In genomic region chr16:14943530-14943929, GRCm38 (mm10) we compare ENCODE assay signal across 36 mouse cellular contexts. TPM values are rescaled to one million over a fixed set of nuclear protein-coding genes. Genes with fewer than 3 reads are reported as not detected.
DNase-seq lines count a peak whose midpoint lies in the region; ATAC-seq and TF ChIP-seq lines count a peak whose summit lies in the region.
"Had no signal": no experiment of that assay in that cellular context is flagged by ENCODE, and none has a peak within 500 bp of the region (broad histone marks: within the 10 kb centered on the region; RNA-seq: fewer than 3 reads in every experiment).

No protein-coding gene starts in this region.

- ATAC-seq in midbrain, embryonic 11.5 days (ENCODE audit: low FRiP score): no peak
- ATAC-seq in midbrain, postnatal 0 days (ENCODE audit: low FRiP score): no peak
- ATAC-seq in embryonic facial prominence, embryonic 15.5 days (ENCODE audit: insufficient number of reproducible peaks, low FRiP score, low TSS enrichment, low read depth): peak; percentile 71; the same call in 1 of the 2 replicates
- ATAC-seq in stomach, embryonic 16.5 days (ENCODE audit: insufficient read depth, low FRiP score): peak; percentile 61; the same call in 1 of the 2 replicates
- ATAC-seq: forebrain, embryonic 16.5 days; midbrain, embryonic 16.5 days had no signal

- H3K4me3 ChIP-seq in midbrain, embryonic 11.5 days (ENCODE audit: low read depth, low read length): no peak overlapping the region
- H3K4me3 ChIP-seq in midbrain, postnatal 0 days (ENCODE audit: low read depth, low read length): no peak overlapping the region
- H3K4me3 ChIP-seq in embryonic facial prominence, embryonic 15.5 days (replicated peaks): no peak overlapping the region
- H3K4me3 ChIP-seq in stomach, embryonic 16.5 days (replicated peaks; ENCODE audit: low read length): no peak overlapping the region
- H3K4me3 ChIP-seq: erythroblast, embryonic 14.5 days; hindbrain, embryonic 10.5 days; hindbrain, embryonic 15.5 days; kidney, embryonic 15.5 days; layer of hippocampus, adult 2 months; left cerebral cortex, adult 2 months; midbrain, embryonic 10.5 days; myocyte; neural tube, embryonic 12.5 days had no signal

- H3K27me3 ChIP-seq in midbrain, embryonic 11.5 days (ENCODE audit: control insufficient read depth, insufficient read depth, low read length): no peaks in the 10 kb centered on the region
- no peaks in the 10 kb centered on the region for H3K27me3 ChIP-seq in midbrain, postnatal 0 days (ENCODE audit: insufficient read depth, low read length)
- no peaks in the 10 kb centered on the region for H3K27me3 ChIP-seq in embryonic facial prominence, embryonic 15.5 days
- H3K27me3 ChIP-seq in stomach, embryonic 16.5 days (ENCODE audit: control insufficient read depth, insufficient read depth, low read length): no peaks in the 10 kb centered on the region
- H3K27me3 ChIP-seq: hindbrain, embryonic 15.5 days; kidney, embryonic 15.5 days; neural tube, embryonic 12.5 days had no signal

- no peak overlapping the region for H3K4me2 ChIP-seq in midbrain, embryonic 11.5 days
- H3K4me2 ChIP-seq in midbrain, postnatal 0 days (ENCODE audit: low read depth, low read length, poor library complexity, severe bottlenecking): no peak overlapping the region
- no peak overlapping the region for H3K4me2 ChIP-seq in embryonic facial prominence, embryonic 15.5 days (replicated peaks)
- no peak overlapping the region for H3K4me2 ChIP-seq in stomach, embryonic 16.5 days (ENCODE audit: low read depth, low read length)
- H3K4me2 ChIP-seq: hindbrain, embryonic 15.5 days; kidney, embryonic 15.5 days; neural tube, embryonic 12.5 days had no signal

- H3K36me3 ChIP-seq in midbrain, embryonic 11.5 days (ENCODE audit: control insufficient read depth, insufficient read depth, low read length): no peaks in the 10 kb centered on the region
- H3K36me3 ChIP-seq in midbrain, postnatal 0 days (ENCODE audit: insufficient read depth, low read length): no peaks in the 10 kb centered on the region
- H3K36me3 ChIP-seq in embryonic facial prominence, embryonic 15.5 days: no peaks in the 10 kb centered on the region
- no peaks in the 10 kb centered on the region for H3K36me3 ChIP-seq in stomach, embryonic 16.5 days (ENCODE audit: control insufficient read depth, insufficient read depth, low read length)
- H3K36me3 ChIP-seq: hindbrain, embryonic 10.5 days; hindbrain, embryonic 15.5 days; kidney, embryonic 15.5 days; midbrain, embryonic 10.5 days; neural tube, embryonic 12.5 days had no signal

- no peak overlapping the region for H3K27ac ChIP-seq in midbrain, embryonic 11.5 days (ENCODE audit: low read depth, low read length)
- no peak overlapping the region for H3K27ac ChIP-seq in midbrain, postnatal 0 days (ENCODE audit: low read depth, low read length)
- no peak overlapping the region for H3K27ac ChIP-seq in embryonic facial prominence, embryonic 15.5 days (replicated peaks)
- H3K27ac ChIP-seq in stomach, embryonic 16.5 days (ENCODE audit: low read length): no peak overlapping the region
- H3K27ac ChIP-seq: hindbrain, embryonic 10.5 days; hindbrain, embryonic 15.5 days; kidney, embryonic 15.5 days; layer of hippocampus, adult 2 months; left cerebral cortex, adult 2 months; liver, embryonic 14.5 days; macrophage; midbrain, embryonic 10.5 days; neural tube, embryonic 12.5 days had no signal

- no peaks in the 10 kb centered on the region for H3K9me3 ChIP-seq in midbrain, embryonic 11.5 days (ENCODE audit: control insufficient read depth, low read length)
- no peaks in the 10 kb centered on the region for H3K9me3 ChIP-seq in midbrain, postnatal 0 days (ENCODE audit: low read length)
- no peaks in the 10 kb centered on the region for H3K9me3 ChIP-seq in embryonic facial prominence, embryonic 15.5 days (replicated peaks)
- no peaks in the 10 kb centered on the region for H3K9me3 ChIP-seq in stomach, embryonic 16.5 days (replicated peaks; ENCODE audit: control insufficient read depth, low read length)
- H3K9me3 ChIP-seq: hindbrain, embryonic 10.5 days; hindbrain, embryonic 15.5 days; kidney, embryonic 15.5 days; midbrain, embryonic 10.5 days; neural tube, embryonic 12.5 days had no signal

- TF ChIP-seq CTCF in midbrain, postnatal 0 days (IDR thresholded peaks at IDR 0.05): no peak

- H3K4me1 ChIP-seq in midbrain, embryonic 11.5 days (ENCODE audit: control insufficient read depth, insufficient read depth, low read length): no peaks in the 10 kb centered on the region
- H3K4me1 ChIP-seq in midbrain, postnatal 0 days (ENCODE audit: insufficient read depth, low read length): no peaks in the 10 kb centered on the region
- H3K4me1 ChIP-seq in embryonic facial prominence, embryonic 15.5 days: peaks cover 27% of the 10 kb centered on the region
- peaks cover 20% of the 10 kb centered on the region for H3K4me1 ChIP-seq in stomach, embryonic 16.5 days (ENCODE audit: control insufficient read depth, insufficient read depth, low read length)
- H3K4me1 ChIP-seq: hindbrain, embryonic 10.5 days; hindbrain, embryonic 15.5 days; kidney, embryonic 15.5 days; midbrain, embryonic 10.5 days; neural tube, embryonic 12.5 days had no signal

- 82% methylated on average over 2 of the region's 2 CpGs for WGBS in midbrain, embryonic 11.5 days
- WGBS in midbrain, postnatal 0 days: 83% methylated on average over 2 of the region's 2 CpGs
- 57% methylated on average over 2 of the region's 2 CpGs for WGBS in embryonic facial prominence, embryonic 15.5 days
- 65% methylated on average over 2 of the region's 2 CpGs for WGBS in stomach, embryonic 16.5 days

- no peak overlapping the region for H3K9ac ChIP-seq in midbrain, embryonic 11.5 days (ENCODE audit: low read length)
- H3K9ac ChIP-seq in midbrain, postnatal 0 days (replicated peaks; ENCODE audit: low read length, poor library complexity, severe bottlenecking): no peak overlapping the region
- no peak overlapping the region for H3K9ac ChIP-seq in embryonic facial prominence, embryonic 15.5 days
- no peak overlapping the region for H3K9ac ChIP-seq in stomach, embryonic 16.5 days (ENCODE audit: low read length)
- H3K9ac ChIP-seq: hindbrain, embryonic 15.5 days; kidney, embryonic 15.5 days; liver, embryonic 14.5 days; neural tube, embryonic 12.5 days had no signal

- peak; percentile 26 for DNase-seq in midbrain, embryonic 11.5 days (ENCODE audit: low spot score, missing footprints)
- no peak for DNase-seq in midbrain, postnatal 0 days (ENCODE audit: low spot score)
- no peak for DNase-seq in frontal cortex, postnatal 36 days (ENCODE audit: low spot score in 2 of 2)
- DNase-seq in layer of hippocampus, adult 18-20 months (ENCODE audit: low spot score in 2 of 2): no peak
- no peak for DNase-seq in spleen, postnatal 36 days (ENCODE audit: low spot score in 2 of 2)
- DNase-seq: adrenal gland, postnatal 25 days; B cell, adult 2 months; cerebellum, adult 11-12 months; cerebellum, adult 9-11 months; gastrocnemius, postnatal 25 days; heart, adult 18-20 months; heart, postnatal 14 days; kidney, adult 18-20 months; kidney, postnatal 25 days; liver; lung, adult 2 months; lung, postnatal 10 days; right cerebral cortex, postnatal 4 days; thymus, postnatal 25 days had no signal

RNA-seq across cellular contexts. Expression of gene Efcab1, which starts 37.1 kb away (rescaled TPM):
- polyA plus RNA-seq in midbrain, embryonic 11.5 days (2014; fragmentation: Nextera tagmentation; extraction: Ambion mirVana): 11.8 and 15.1 TPM in 2 replicates
- 14.9 and 19.7 TPM in 2 replicates for total RNA-seq in midbrain, postnatal 0 days (2014; rRNA removed)
- 22.1 and 24.5 TPM in 2 replicates for polyA plus RNA-seq in midbrain, postnatal 0 days (2015; fragmentation: Nextera tagmentation; extraction: Ambion mirVana)
- polyA plus RNA-seq in embryonic facial prominence, embryonic 15.5 days (2015; fragmentation: Nextera tagmentation; extraction: Ambion mirVana): 10.9 and 15.9 TPM in 2 replicates
- polyA plus RNA-seq in stomach, embryonic 16.5 days (2015; fragmentation: Nextera tagmentation; extraction: Ambion mirVana): 14.4 and 16.3 TPM in 2 replicates
- total RNA-seq in layer of hippocampus, adult 18-20 months (2021): 1 to 10 TPM; 6.0 to 7.0 TPM
- total RNA-seq: common myeloid progenitor, adult 5-6 weeks; gastrocnemius, postnatal 25 days; heart, adult 18-20 months; heart, postnatal 14 days had no signal
- polyA plus RNA-seq: erythroblast, embryonic 14.5 days; macrophage; myocyte; spleen, adult 2 months had no signal

Comparison
In these comparisons a context has a peak if more than half of its experiments do, and no peak if none do; other contexts are left out.
1. ATAC-seq: peak in embryonic facial prominence, embryonic 15.5 days (single experiment) and stomach, embryonic 16.5 days (single experiment); none in midbrain, embryonic 11.5 days (single experiment) and midbrain, postnatal 0 days (single experiment).